Mouse (Mus musculus): ENCODE measurements around the gene Proca1.

DNA sequence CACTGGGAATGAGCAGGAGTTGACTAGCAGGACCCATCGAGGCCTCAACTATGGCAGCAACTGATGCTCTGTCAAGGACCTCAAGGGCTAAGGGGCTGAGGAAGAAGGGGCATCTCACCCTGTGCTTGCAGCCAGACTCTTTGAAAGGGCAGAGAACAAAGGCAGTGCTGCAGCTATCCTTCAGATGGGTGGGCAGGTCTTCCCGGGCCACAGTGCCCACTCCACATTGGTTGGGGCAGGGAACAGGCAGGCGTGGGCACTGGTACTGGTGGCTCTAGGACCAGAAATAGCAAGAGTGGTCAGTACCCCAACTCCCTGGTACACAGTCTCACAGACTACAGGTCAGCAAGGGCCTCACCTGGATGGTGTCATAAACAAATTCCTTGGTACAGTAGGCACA is 32.5 kb upstream of the Proca1 start:
- TF ChIP-seq MAFK (IDR thresholded peaks at IDR 0.05; ENCODE audit: insufficient read depth, low read depth, low read length) (no peak), ZC3H11A (IDR thresholded peaks at IDR 0.05; ENCODE audit: borderline replicate concordance, low read depth, low read length) (no peak), ZNF384 (IDR thresholded peaks at IDR 0.05; ENCODE audit: low read depth, low read length) (no peak)

Measured in ES-E14 (cell line).